Mouse (Mus musculus) spleen, adult 2 months (tissue): ENCODE measurements around the gene Gm44511.
A peak's percentile ranks its signal among the peaks of the same experiment; 100 is the strongest.

ENCODE experiments used
- CTCF ChIP-seq: fragments of 200-500 bp; IDR thresholded peaks from 2 replicates; pipeline ENCODE4 v1.5.1; 2011; ENCODE audit warnings: mild to moderate bottlenecking, inconsistent platforms; ENCODE audit not compliant: insufficient read depth, insufficient read length, insufficient replicate concordance; ENCODE audit errors: extremely low read depth
- POLR2A ChIP-seq: fragments of 200-500 bp; IDR thresholded peaks from 2 replicates; pipeline ENCODE4 v1.6.1; 2011; ENCODE audit warnings: low read depth, low read length, inconsistent platforms

GRCm38 (mm10) chr6:128808532-128808931 is 17.6 kb downstream of the Gm44511 start:
- 0 out of 2 replicates have a peak, but pooled peaks have one; percentile 35 for TF ChIP-seq CTCF
- no peak for TF ChIP-seq POLR2A
